Mouse (Mus musculus) left cerebral cortex, adult 11 months (tissue): Measurements from ENCODE around the gene Drg1.

Source experiments
- DNase-seq: peaks from one replicate; pipeline ENCODE4 v3.0.0; 2022; ENCODE audit warnings: low spot score

Gene Drg1

DNA sequence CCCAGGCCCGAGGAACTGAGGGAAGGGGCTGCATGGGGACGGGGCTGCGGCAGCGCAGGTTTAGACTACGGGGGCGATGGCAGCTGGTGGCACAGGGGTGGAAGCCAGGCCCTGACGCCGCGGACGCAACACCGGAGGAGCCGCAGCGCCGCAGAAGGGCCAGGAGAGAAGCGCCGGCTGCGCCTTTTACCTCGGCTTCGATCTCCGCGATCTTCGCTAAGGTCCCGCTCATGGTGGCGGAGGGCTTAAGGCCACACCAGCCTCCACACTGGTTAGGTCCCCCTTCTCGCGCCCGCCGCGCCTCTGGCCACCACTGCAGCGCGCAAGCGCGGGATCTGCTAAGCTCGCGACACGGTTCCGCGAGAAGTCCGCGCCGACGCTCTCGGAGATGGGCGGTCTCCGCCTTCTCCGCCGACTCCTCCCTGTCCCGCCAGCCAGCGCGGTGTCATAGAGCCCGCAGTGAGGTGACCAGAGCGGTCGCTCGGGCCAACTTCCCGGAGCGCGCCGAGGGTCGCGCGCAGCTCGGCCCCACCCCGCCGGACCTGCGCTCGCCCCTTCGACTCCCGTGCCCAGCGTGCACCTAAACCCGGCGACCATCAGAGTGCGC is at the start of gene Drg1:
Gene Drg1 (minus strand): TSS at position 337 of the 607 bp plus-strand sequence.
- peak; percentile 84 for DNase-seq

DNA sequence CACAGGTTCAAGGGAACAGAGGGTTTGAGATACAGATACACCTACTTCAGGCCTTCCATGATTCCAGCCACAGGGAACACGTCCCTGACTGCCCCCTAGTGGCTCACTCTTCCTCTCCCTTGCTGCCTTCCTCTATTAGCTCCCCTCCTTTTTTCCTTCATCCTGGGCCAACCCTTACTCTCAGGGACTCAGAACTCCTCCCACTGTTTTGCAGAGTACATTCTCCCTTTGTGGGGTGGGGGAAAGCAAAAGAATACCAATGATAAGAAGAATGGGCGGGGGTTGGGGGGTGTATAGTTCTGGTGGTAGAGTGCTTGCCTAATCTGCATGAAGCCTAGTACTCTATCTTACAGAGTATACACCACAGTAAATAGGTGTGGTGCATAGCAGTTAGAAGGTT is 47.9 kb upstream of the Drg1 start:
- no peak for DNase-seq

DNA sequence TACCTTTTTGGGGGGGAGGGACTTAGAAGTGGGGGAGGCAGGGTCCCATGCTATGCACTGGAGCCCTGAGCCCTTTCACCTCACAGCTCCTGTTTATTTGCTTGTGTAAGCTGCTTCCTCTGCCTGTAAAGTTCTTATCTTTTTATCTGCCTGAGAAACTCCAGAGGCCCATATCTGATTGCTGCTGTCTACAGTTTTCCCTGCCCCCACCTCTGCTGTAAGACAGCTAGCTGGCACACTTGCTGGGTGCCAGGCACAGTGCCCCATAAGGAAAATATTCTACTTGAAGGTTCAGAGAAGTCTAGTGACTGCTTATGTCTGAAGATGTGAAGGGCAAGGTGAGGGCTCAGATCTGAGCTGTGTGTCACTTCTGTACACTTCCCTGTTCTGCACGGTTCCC is 47.1 kb upstream of the Drg1 start:
- DNase-seq, result no peak

DNA sequence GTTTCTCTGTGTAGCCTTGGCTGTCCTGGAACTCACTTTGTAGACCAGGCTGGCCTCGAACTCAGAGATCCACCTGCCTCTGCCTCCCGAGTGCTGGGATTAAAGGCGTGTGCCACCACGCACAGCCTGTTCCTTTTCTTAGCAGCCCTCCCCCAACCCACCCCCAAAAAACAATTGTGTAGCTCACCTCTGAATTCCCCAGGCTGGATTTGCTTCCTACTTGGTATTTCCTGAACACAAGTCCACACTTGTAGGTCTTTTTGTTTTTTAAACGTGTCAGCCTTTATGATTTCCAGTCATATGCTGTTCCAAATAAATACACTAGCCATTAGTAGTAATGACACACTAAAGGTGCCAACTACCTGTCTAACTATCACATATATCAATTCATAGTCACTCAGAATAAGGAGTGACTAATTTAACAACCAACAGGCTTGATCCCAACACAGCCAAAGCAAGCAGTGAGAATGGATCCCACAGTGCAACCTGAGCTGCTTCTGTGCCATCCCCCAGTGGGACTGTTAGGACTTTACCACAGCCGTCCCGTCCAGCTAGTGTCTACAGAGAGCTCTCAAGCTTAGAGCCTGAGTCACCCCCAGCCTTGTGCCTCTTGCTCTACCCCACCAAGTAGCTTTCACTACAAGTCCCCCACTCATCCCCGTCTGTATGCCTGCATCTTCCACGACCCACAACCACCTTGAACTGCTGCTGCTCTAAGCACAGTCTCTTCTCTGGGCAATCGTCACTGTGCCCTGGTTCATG is 45.6 kb upstream of the Drg1 start:
- no peak for DNase-seq

DNA sequence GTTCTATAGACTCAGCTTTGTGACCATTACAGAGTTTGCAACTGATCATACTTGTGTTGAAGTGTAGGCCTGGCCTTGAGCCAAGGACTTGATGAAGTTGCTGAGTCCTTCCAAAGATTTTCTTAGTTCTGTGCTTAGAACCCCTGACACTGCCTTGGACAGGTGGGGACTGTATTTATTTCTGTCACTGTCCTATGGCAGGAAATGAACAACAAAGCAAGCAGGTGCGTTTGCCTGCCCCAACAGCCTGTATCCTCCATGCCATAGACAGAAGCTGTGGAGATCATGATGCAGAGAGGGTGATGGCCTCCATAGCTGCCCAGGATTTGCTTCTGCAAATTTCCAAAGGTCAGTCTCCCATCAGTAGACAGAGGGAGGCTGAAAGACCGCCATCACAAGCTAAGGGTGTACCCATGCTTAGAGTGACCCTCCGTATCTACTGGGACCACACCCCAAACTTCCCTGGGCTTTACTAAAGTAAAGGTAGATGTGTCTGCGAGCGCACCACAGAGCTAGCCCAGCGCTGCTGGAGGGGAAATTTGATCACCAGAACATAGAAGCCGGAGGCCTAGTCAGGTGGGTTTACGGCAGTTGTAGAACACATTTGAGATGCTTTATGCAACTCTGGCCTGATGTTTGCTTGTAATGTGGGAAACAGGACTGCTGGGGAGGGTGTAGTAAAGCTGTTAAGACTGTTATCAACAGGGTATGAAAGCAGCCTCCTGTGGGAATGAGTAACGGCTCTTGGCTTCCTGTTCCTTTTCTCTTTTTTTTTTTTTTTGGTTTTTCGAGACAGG is 44.8 kb upstream of the Drg1 start:
- DNase-seq, result no peak

DNA sequence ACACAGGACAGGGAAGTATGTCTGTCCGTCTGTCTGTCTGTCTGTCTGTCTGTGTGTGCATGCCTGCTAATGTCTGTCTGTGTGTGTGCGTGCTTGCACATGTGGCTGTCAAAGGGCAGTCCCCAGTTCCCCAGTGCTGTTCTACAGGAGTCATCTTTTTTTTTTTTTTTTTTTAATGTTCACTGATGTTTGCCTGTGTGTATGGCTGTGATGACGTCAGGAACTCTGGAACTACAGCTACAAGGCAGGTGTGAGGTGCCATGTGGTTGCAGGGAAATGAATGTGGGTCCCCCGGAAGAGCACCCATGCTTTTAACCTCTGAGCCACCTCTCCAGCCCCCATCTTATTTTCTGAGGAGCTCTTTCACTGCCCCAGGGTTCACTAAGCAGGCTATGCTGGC is 43.7 kb upstream of the Drg1 start:
- DNase-seq, result no peak

DNA sequence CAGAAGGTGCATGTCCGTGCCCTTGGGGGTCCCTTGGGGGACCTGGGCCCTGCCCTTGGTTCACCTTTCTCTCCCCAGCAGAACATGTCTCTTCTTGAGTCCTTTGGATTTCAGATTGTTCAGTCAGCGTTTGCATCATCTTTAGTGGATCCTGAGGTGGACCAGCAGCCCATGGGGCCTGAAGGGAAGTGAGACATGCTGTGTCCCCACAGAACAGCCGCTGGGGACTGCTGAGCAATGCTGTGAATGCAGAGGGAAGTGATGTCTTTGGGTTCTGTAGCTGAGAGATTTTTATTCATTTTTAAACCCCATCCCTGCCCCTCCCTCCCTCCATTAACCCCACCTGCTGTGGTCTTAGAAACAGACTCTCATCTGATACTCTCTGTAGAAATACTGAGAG is 41.7 kb upstream of the Drg1 start:
- DNase-seq, result no peak

DNA sequence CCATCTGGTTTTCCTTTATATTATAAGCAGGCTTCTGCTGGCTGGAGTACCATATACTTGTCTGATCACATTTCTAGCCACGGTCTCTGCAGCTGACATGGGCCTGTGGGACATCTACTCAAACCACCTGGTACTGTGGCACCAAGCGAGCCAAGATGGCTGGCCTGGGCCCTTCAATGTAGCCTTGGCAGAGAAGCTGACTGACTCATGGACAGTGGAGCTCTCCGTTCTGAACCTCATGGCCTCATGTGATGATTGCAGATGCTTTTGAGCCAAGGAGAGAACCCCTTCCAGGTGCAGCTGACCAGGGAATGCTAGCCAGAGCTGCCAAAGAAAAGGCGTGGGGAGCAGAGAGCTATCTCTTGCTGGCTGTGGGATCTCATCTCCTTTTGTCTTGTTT is 39.6 kb upstream of the Drg1 start:
- DNase-seq, result no peak

DNA sequence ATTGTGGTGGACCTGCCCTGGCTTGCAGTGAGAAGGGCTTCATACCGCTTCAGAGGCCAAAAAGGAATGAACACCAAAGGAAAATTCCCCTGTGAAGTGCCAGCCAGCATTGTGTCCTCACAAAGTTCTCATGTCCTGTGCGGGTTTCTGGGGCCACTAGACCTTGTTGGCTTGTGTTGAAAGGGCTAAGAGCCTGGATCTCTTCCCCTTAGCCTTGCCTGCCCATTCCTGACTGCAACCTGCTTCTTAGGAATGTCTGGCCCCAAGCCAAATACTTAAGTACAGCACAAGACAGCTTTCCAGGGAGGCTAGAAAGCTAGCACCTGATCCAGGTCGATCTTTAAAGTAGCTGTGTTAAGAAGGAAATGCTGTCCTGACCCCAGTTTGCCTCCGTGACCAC is 36.6 kb upstream of the Drg1 start:
- no peak for DNase-seq

DNA sequence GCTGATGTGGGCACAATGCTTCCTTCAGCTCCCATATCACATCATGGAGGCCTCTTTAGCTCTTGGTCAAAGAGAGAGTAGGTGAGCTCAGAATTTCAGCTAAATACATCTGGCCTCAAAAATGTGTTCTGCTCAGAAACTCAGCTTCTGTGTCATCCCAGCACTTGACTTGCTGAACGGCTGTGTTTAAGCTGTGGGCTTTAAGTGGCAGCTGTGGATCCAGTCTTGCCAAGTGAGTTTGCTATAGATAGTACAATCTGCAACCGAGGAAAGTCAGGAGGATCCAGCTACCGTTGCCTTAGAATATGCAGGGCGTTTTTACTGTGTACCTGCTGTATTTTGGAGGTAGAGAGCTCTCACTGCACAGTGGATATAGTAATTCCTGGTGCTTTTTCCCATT is 36.2 kb upstream of the Drg1 start:
- DNase-seq, result no peak

DNA sequence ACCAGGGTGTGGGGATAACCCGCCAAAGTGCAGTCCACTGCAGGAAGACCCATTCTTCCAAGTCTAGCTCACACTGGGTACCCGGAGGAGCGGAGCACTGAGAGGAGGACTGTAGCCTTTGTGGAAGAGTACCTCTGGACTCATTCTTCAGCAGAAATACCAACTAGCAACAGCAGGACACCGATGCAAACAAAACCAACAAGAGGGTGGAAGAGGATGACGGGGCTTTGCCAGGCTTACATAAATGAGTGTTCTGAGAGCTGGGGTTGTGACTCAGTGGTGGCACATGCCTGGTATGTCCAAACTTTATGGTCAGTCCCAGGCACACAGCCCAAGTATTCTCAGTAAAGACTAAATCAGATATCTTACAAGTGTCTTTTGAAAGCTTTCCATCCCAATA is 34.9 kb upstream of the Drg1 start:
- no peak for DNase-seq

DNA sequence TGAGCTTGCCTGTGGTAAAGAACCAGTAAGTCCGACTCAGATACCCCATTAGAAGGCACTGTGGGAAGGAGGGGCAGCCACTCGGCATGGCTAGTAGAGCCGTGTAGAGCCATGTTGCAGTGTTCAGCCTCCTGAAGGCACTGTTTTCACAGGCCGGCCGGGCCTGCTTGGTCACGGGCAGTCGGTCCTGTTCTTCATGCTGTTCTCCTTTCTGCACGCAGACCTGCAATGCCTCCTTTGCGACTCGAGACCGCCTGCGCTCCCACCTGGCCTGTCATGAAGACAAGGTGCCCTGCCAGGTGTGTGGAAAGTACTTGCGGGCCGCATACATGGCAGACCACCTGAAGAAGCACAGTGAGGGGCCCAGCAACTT is 32.6 kb upstream of the Drg1 start:
- no peak for DNase-seq

DNA sequence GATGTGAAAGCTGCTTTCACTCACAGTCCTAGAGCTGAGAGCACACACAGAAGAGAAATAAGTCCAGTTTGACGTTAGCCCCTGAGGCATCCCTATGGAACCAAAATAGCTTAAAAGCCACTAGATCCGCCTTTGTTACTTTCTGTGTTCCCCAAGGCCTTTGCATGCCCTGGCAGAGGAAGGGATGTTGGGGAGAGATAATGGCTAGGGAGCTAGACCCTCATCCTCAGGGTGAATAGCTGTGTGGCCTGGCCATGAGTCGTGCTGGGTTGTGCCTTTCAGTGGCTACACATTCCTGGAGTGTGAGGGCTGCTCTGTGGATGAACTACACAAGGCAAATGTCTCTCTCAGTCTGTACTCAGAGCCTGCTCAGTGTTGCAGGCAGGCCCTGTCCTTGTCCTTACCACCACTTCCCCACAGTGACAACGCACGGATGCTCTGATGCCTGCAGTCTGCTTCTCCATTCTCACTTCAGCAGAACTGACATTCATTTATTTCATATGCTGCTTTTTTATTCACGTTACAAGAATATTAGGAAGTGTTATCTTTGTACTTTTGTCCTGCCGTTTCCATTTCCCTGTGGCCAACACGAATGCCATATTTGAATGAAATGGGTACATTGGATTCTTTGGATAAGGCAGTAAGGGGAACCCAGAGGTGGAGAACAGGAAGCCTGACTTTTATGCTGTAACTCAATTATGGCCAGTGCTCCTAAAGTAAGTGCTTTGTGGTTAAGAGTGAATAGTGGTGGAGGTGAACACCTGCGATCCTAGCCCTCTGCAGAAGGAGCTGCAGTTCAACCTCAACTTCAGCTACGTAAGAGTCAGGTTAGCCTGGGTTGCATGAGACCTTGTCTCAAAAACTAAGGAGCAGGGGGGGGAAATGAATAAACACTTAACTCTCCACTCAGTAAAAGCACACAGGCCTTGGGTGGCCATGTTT is 31.9 kb upstream of the Drg1 start:
- DNase-seq, result no peak

DNA sequence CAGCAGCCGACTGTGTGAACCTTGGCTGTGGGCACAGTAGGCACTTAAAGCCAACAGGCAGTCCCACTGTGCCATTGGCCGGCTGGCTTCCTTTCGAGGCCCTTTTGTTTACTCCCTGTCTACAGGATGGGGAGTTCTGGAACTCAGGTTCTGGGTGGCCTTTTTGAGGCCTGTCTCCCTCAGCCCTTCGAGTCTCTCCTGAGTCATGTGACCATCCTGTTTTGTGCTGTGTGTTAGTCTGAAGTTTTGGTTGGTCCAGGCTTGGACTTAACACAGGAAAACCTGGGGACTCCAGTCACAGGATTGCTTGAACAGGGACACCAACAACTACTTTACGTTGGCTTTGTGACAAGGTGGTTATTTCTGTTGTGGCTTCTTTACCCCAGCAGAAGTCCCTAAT is 29.8 kb upstream of the Drg1 start:
- DNase-seq, result no peak

DNA sequence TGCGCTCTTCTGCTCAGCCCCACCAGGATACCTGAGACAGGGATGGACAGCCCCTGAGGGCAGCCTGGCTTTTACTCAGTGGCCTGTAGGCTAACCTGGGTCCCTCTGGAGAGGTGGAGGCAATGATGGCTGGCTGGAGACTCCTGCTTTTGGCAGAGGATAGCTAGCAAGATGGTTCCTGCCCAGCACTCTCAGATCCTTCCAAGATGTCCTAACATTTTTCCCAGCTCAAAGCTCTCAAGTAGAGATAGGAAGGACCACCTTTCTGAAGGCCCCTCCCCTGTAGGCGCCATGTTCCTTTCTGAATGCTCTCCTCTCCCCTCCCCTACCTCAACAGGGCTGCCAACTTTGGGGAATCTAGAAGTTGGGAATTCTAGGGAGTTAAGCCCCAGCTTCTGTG is 28.4 kb upstream of the Drg1 start:
- no peak for DNase-seq

DNA sequence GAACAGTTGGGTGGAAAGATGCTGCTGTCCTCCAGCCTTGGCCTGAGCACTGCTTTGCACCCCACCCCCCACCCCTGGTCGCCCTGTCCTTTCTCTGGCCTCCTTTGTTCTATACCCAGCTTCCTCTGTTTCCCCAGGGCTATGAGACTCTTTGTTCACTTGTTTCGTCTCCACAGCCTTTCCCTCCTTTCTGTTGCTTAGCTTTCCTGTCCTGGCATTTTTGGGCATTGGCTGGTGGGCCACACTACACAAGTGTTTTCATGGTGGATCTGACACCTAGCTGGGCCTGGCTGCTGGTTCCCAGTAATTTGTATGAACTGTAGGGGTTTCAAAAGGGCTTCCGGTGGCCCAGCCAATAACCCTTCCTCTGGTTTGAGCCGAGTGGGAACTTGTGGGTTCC is 27.1 kb upstream of the Drg1 start:
- no peak for DNase-seq

DNA sequence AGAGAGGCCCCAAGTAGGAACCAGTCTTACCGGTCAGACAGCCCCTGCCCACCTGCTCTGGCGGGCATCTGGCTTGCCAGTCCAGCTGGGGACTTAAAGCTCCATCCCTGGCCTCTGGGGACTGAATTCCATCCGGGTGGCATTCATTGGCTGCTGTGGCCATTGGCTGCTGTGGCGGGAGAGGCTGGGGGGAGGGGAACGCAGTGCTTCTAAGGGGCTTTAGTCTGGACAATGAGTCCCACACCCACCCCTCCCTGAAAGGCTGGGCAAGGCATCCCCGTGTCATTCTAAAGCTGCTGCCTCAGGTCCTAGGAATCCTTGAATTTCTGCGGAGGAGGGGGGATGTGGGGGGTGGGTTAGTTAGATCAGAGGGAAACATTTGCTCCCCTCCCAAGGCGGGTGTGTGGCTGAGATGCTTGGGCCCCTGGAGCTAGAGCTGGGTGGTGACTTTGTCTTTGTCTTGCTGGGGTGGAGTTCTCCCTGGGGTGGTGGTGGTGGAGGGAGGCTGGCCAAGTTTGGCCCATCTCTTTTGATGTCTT is 26.6 kb upstream of the Drg1 start:
- DNase-seq, result no peak

DNA sequence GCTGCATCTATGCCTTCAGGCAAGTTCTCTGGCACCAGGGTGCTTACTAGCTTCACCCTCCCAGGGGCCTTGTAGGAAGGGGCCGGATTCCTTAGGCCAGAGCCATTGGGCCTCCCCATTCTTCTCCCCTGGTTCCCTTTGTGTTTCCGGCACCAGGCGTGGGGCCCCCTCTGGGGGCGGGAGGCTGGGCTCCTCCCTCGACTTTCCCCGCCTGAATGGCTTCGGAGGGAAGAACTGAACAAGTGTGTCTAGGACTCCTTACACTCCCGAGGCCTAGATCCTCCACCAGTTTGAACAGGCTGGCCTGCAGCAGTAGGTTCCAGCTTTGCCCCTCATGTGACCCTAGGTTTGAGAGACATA is 25.8 kb upstream of the Drg1 start:
- DNase-seq, result no peak

DNA sequence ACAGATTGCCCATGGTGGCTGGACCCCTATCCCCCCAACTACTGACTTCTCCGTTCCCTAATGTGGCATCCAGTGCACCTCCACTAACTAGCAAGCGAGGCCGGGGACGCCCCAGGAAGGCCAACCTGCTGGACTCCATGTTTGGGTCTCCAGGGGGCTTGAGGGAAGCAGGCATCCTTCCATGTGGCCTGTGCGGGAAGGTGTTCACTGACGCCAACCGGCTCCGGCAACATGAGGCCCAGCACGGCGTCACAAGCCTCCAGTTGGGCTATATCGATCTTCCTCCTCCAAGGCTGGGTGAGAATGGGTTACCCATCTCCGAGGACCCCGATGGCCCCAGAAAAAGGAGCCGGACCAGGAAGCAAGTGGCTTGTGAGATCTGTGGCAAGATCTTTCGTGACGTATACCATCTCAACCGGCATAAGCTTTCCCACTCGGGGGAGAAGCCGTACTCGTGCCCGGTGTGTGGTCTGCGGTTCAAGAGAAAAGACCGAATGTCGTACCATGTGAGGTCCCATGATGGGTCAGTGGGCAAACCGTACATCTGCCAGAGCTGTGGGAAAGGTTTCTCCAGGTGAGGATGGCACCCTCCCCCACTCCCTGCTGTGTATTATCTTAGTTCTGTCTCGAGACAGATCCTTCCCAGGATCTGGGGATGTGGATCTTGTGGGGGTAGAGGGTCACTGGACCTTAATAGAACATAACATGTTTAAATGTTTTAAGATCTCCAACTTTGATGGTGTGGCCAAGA is 25.3 kb upstream of the Drg1 start:
- DNase-seq, result no peak

DNA sequence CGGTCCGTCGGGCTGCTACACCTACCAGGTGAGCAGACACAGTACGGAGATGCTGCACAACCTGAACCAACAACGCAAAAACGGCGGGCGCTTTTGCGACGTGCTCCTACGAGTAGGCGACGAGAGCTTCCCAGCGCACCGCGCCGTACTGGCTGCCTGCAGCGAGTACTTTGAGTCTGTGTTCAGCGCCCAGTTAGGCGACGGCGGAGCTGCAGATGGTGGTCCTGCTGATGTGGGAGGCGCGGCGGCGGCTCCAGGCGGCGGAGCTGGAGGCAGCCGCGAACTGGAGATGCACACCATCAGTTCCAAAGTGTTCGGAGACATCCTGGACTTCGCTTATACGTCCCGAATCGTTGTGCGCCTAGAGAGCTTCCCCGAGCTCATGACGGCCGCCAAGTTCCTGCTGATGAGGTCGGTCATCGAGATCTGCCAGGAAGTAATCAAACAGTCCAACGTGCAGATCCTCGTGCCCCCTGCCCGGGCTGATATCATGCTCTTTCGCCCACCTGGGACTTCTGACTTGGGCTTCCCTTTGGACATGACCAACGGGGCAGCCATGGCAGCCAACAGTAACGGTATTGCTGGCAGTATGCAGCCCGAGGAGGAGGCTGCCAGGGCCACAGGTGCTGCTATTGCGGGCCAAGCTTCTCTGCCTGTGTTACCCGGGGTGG is 24.6 kb upstream of the Drg1 start:
- DNase-seq, result peak; percentile 39
